Mouse (Mus musculus): Measurements from ENCODE around the gene Olfr1123. TPM values are rescaled to one million over a fixed set of nuclear protein-coding genes. Genes with fewer than 3 reads are reported as not detected.

Gene Olfr1123
- polyA plus RNA-seq, 1 experiment from 2014 or later: not detected

- no peaks in the 10 kb centered on the region for H3K4me1 ChIP-seq (ENCODE audit: insufficient read depth, low read depth, low read length)
- 83% methylated on average over 1 of the region's 1 CpGs for WGBS
- ATAC-seq: no peak
These were observed 13.5 kb downstream of the Olfr1123 start, which contains the start of gene Olfr1124 for GRCm38 (mm10) chr2:87429975-87430374. Gene Olfr1124 (plus strand): TSS chr2:87430275.

GRCm38 (mm10) chr2:87437731-87438130, 21.3 kb downstream of the Olfr1123 start:
- TF ChIP-seq EP300 (IDR thresholded peaks at IDR 0.05) (no peak), CTCF (IDR thresholded peaks at IDR 0.05) (no peak)
- Histone ChIP-seq H3K27me3 (replicated peaks; ENCODE audit: insufficient read depth, low read length) (no peaks in the 10 kb centered on the region), H3K27ac (ENCODE audit: low read length) (no peak overlapping the region), H3K4me1 (ENCODE audit: insufficient read depth, low read depth, low read length) (no peaks in the 10 kb centered on the region), H3K9ac (replicated peaks; ENCODE audit: low read depth) (no peak overlapping the region), H3K36me3 (ENCODE audit: insufficient read depth, low read length) (no peaks in the 10 kb centered on the region), H3K4me2 (replicated peaks; ENCODE audit: low read depth, low read length) (no peak overlapping the region), H3K4me3 (ENCODE audit: low read depth, low read length) (no peak overlapping the region), H3K9me3 (ENCODE audit: low read length) (no peaks in the 10 kb centered on the region)
- ATAC-seq: no peak
- 88% methylated on average over 16 of the region's 16 CpGs for WGBS
- no peak for DNase-seq (ENCODE audit: low spot score)

More at GRCm38 (mm10) chr2:87429975-87430374, 13.5 kb downstream of the Olfr1123 start, which contains the start of gene Olfr1124:
- Histone ChIP-seq H3K27ac (ENCODE audit: low read length) (no peak within 1 kb of the TSS), H3K27me3 (replicated peaks; ENCODE audit: insufficient read depth, low read length) (no peaks in the 10 kb centered on the region), H3K4me2 (replicated peaks; ENCODE audit: low read depth, low read length) (no peak within 1 kb of the TSS), H3K4me3 (ENCODE audit: low read depth, low read length) (no peak within 1 kb of the TSS), H3K36me3 (ENCODE audit: insufficient read depth, low read length) (no peaks in the 10 kb centered on the region), H3K9me3 (ENCODE audit: low read length) (no peaks in the 10 kb centered on the region), H3K9ac (replicated peaks; ENCODE audit: low read depth) (no peak within 1 kb of the TSS)
- TF ChIP-seq CTCF (IDR thresholded peaks at IDR 0.05) (no peak), EP300 (IDR thresholded peaks at IDR 0.05) (no peak)
- no peak for DNase-seq (ENCODE audit: low spot score)

- Histone ChIP-seq H3K9ac (replicated peaks; ENCODE audit: low read depth) (no peak within 1 kb of the TSS), H3K36me3 (ENCODE audit: insufficient read depth, low read length) (no peaks in the 10 kb centered on the region), H3K4me2 (replicated peaks; ENCODE audit: low read depth, low read length) (no peak within 1 kb of the TSS), H3K4me3 (ENCODE audit: low read depth, low read length) (no peak within 1 kb of the TSS), H3K27ac (ENCODE audit: low read length) (no peak within 1 kb of the TSS), H3K4me1 (ENCODE audit: insufficient read depth, low read depth, low read length) (no peaks in the 10 kb centered on the region), H3K27me3 (replicated peaks; ENCODE audit: insufficient read depth, low read length) (no peaks in the 10 kb centered on the region), H3K9me3 (ENCODE audit: low read length) (no peaks in the 10 kb centered on the region)
- TF ChIP-seq EP300 (IDR thresholded peaks at IDR 0.05) (no peak), CTCF (IDR thresholded peaks at IDR 0.05) (no peak)
- no peak for ATAC-seq
- no peak for DNase-seq (ENCODE audit: low spot score)
These were observed 37.2 kb downstream of the Olfr1123 start, which contains the start of gene Olfr1126 for GRCm38 (mm10) chr2:87453662-87454061. Gene Olfr1126 (plus strand): TSS chr2:87453962.

GRCm38 (mm10) chr2:87461769-87462168, 45.3 kb downstream of the Olfr1123 start:
- Histone ChIP-seq H3K9me3 (ENCODE audit: low read length) (no peaks in the 10 kb centered on the region), H3K4me1 (ENCODE audit: insufficient read depth, low read depth, low read length) (no peaks in the 10 kb centered on the region), H3K36me3 (ENCODE audit: insufficient read depth, low read length) (no peaks in the 10 kb centered on the region), H3K4me2 (replicated peaks; ENCODE audit: low read depth, low read length) (no peak overlapping the region), H3K4me3 (ENCODE audit: low read depth, low read length) (no peak overlapping the region), H3K27ac (ENCODE audit: low read length) (no peak overlapping the region), H3K27me3 (replicated peaks; ENCODE audit: insufficient read depth, low read length) (no peaks in the 10 kb centered on the region), H3K9ac (replicated peaks; ENCODE audit: low read depth) (no peak overlapping the region)
- no peak for TF ChIP-seq EP300 (IDR thresholded peaks at IDR 0.05)
- TF ChIP-seq CTCF (IDR thresholded peaks at IDR 0.05): no peak
- no peak for ATAC-seq
- no peak for DNase-seq (ENCODE audit: low spot score)
- WGBS: 80% methylated on average over 4 of the region's 4 CpGs

Other genes starting within 250 kb of the Olfr1123 start
- gene Olfr1112, start 228.8 kb upstream of the Olfr1123 start, polyA plus RNA-seq (2015; fragmentation: Nextera tagmentation; extraction: Ambion mirVana): not detected in 2 replicates
- gene Olfr1113, start 207.7 kb upstream of the Olfr1123 start, polyA plus RNA-seq (2015; fragmentation: Nextera tagmentation; extraction: Ambion mirVana): not detected in 2 replicates
- gene Olfr1115, start 168.6 kb upstream of the Olfr1123 start, polyA plus RNA-seq (2015; fragmentation: Nextera tagmentation; extraction: Ambion mirVana): not detected in 2 replicates
- not detected in 2 replicates for gene Olfr1116, start 149.1 kb upstream of the Olfr1123 start, polyA plus RNA-seq (2015; fragmentation: Nextera tagmentation; extraction: Ambion mirVana)
- gene Olfr1118, start 109.1 kb upstream of the Olfr1123 start, polyA plus RNA-seq (2015; fragmentation: Nextera tagmentation; extraction: Ambion mirVana): not detected in 2 replicates
- gene Olfr1120, start 61.8 kb upstream of the Olfr1123 start, polyA plus RNA-seq (2015; fragmentation: Nextera tagmentation; extraction: Ambion mirVana): not detected in 2 replicates
- gene Olfr1121, start 46.7 kb upstream of the Olfr1123 start, polyA plus RNA-seq (2015; fragmentation: Nextera tagmentation; extraction: Ambion mirVana): not detected in 2 replicates
- not detected in 2 replicates for gene Olfr1122, start 30.8 kb upstream of the Olfr1123 start, polyA plus RNA-seq (2015; fragmentation: Nextera tagmentation; extraction: Ambion mirVana)
- not detected in 2 replicates for gene Olfr1124, start 13.6 kb downstream of the Olfr1123 start, polyA plus RNA-seq (2015; fragmentation: Nextera tagmentation; extraction: Ambion mirVana)
- gene Olfr1126, start 37.3 kb downstream of the Olfr1123 start, polyA plus RNA-seq (2015; fragmentation: Nextera tagmentation; extraction: Ambion mirVana): not detected in 2 replicates
- not detected in 2 replicates for gene Pramel7, start 80.5 kb downstream of the Olfr1123 start, polyA plus RNA-seq (2015; fragmentation: Nextera tagmentation; extraction: Ambion mirVana)
- not detected in 2 replicates for gene Pramel6, start 89.9 kb downstream of the Olfr1123 start, polyA plus RNA-seq (2015; fragmentation: Nextera tagmentation; extraction: Ambion mirVana)
- not detected in 2 replicates for gene Olfr153, start 115.2 kb downstream of the Olfr1123 start, polyA plus RNA-seq (2015; fragmentation: Nextera tagmentation; extraction: Ambion mirVana)
- gene Olfr1128, start 128.9 kb downstream of the Olfr1123 start, polyA plus RNA-seq (2015; fragmentation: Nextera tagmentation; extraction: Ambion mirVana): not detected in 2 replicates
- gene Olfr1129, start 157.3 kb downstream of the Olfr1123 start, polyA plus RNA-seq (2015; fragmentation: Nextera tagmentation; extraction: Ambion mirVana): not detected in 2 replicates
- not detected in 2 replicates for gene Olfr1130, start 189.6 kb downstream of the Olfr1123 start, polyA plus RNA-seq (2015; fragmentation: Nextera tagmentation; extraction: Ambion mirVana)
- gene Olfr1131, start 210.5 kb downstream of the Olfr1123 start, polyA plus RNA-seq (2015; fragmentation: Nextera tagmentation; extraction: Ambion mirVana): not detected in 2 replicates
- gene Olfr1132, start 220.9 kb downstream of the Olfr1123 start, polyA plus RNA-seq (2015; fragmentation: Nextera tagmentation; extraction: Ambion mirVana): not detected in 2 replicates
- gene Olfr1133, start 230.7 kb downstream of the Olfr1123 start, polyA plus RNA-seq (2015; fragmentation: Nextera tagmentation; extraction: Ambion mirVana): not detected in 2 replicates
- gene Olfr1134, start 241.8 kb downstream of the Olfr1123 start, polyA plus RNA-seq (2015; fragmentation: Nextera tagmentation; extraction: Ambion mirVana): not detected in 2 replicates

Data from lung, postnatal 0 days (tissue).